ENCODE assay signal across 7 mouse cellular contexts in the genomic region with DNA sequence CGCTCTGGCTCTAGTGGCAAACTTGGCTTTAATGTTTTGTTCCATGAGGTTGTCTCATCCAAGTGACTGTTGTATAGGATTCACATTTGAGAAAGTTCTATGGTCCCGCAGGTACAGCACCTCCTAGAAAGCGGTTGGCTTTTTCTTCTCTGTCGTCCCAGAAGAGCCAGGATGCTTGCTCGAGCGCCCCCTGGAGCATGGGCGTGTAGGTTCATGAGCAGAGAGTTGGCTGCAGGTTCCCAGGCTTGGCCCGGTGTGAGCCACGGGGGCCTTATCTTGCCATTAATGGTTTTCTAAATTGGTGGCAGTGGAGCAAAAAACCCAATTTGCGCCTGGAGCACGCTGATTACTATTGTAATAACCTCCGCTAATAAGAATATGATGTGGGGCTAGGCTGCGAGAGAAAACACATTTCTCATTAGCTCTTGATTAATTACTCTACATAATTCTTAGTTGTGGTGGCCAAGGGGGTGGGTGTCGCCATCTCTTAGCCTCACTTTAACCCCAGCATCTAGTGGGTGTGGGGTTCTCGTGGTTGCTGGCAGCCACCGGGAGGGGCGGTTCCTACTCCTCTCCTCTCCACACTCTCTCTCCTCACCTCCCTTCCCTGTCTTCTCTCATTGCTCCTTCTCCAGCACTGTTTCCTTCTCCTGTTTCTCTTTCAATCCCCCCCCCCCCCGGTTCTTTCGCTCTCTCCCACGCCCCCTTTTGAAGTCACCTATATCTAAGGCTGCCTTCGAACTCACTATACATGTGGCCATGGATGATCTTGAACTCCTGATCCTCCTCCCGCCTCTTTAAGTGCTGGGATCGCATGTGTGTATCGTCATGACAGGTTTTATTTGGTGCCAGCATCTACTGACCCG. TPM values are rescaled to one million over a fixed set of nuclear protein-coding genes. Genes with fewer than 3 reads are reported as not detected.
DNase-seq lines count a peak whose midpoint lies in the region; ATAC-seq and TF ChIP-seq lines count a peak whose summit lies in the region.

No protein-coding gene starts in this region.

- TF ChIP-seq POLR2A in thymus, adult 2 months (IDR thresholded peaks at IDR 0.05; ENCODE audit: control insufficient read depth, extremely low read depth, insufficient read depth, low read length, poor library complexity): no peak

- H3K36me3 ChIP-seq in thymus, adult 2 months (ENCODE audit: control insufficient read depth, insufficient read depth, low read length): no peaks in the 10 kb centered on the region
- no peaks in the 10 kb centered on the region for H3K36me3 ChIP-seq in midbrain, postnatal 0 days (ENCODE audit: insufficient read depth, low read length)

- H3K4me1 ChIP-seq in thymus, adult 2 months (replicated peaks; ENCODE audit: control insufficient read depth, insufficient read depth, low read length): no peaks in the 10 kb centered on the region
- peaks cover 6% of the 10 kb centered on the region; the same call in 1 of the 2 replicates for H3K4me1 ChIP-seq in midbrain, postnatal 0 days (ENCODE audit: insufficient read depth, low read length)

- no peaks in the 10 kb centered on the region; the same call in 1 of the 2 replicates for H3K27me3 ChIP-seq in thymus, adult 2 months (ENCODE audit: control insufficient read depth, insufficient read depth, low read length)
- no peaks in the 10 kb centered on the region for H3K27me3 ChIP-seq in midbrain, postnatal 0 days (ENCODE audit: insufficient read depth, low read length)

- WGBS in thymus, adult 2 months: 82% methylated on average over 25 of the region's 25 CpGs
- 63% methylated on average over 25 of the region's 25 CpGs for whole genome bisulfite sequencing in midbrain, postnatal 0 days

- no peak overlapping the region for H3K4me3 ChIP-seq in thymus, adult 2 months (ENCODE audit: control insufficient read depth, insufficient read depth, low read length)
- H3K4me3 ChIP-seq in midbrain, postnatal 0 days (ENCODE audit: low read depth, low read length): no peak overlapping the region

- H3K27ac ChIP-seq in thymus, adult 2 months (ENCODE audit: control insufficient read depth, insufficient read depth, low read length): no peak overlapping the region
- H3K27ac ChIP-seq in midbrain, postnatal 0 days (ENCODE audit: low read depth, low read length): peak overlapping the region; percentile 77

- H3K9ac ChIP-seq in midbrain, postnatal 0 days (replicated peaks; ENCODE audit: low read length, poor library complexity, severe bottlenecking): peak overlapping the region; percentile 56

- H3K9me3 ChIP-seq in midbrain, postnatal 0 days (ENCODE audit: low read length): no peaks in the 10 kb centered on the region

- peak; percentile 10 for DNase-seq in thymus, adult 2 months
- no peak for DNase-seq in thymus, postnatal 10 days (ENCODE audit: low spot score in 2 of 2)
- DNase-seq in embryo, embryonic 11 days: peak; percentile 51
- DNase-seq in induced T-regulatory cell, adult 2 months (ENCODE audit: low read depth): peak; percentile 32
- DNase-seq in midbrain, postnatal 0 days (ENCODE audit: low spot score): peak; percentile 28
- DNase-seq in adrenal gland, postnatal 25 days: no peak
- no peak for DNase-seq in left cerebral cortex, adult 8-10 months (ENCODE audit: low spot score in 2 of 2)

- no peak for TF ChIP-seq CTCF in thymus, adult 2 months (IDR thresholded peaks at IDR 0.05; ENCODE audit: borderline replicate concordance, control insufficient read depth, extremely low read depth, insufficient read depth, low read length, poor library complexity)
- TF ChIP-seq CTCF in midbrain, postnatal 0 days (IDR thresholded peaks at IDR 0.05): peak; percentile 33

- ATAC-seq in midbrain, postnatal 0 days (ENCODE audit: low FRiP score): no peak

- no peak overlapping the region for H3K4me2 ChIP-seq in midbrain, postnatal 0 days (ENCODE audit: low read depth, low read length, poor library complexity, severe bottlenecking)

RNA-seq across cellular contexts. Expression of gene 4931429L15Rik, which starts 8.2 kb away (rescaled TPM):
- polyA plus RNA-seq in thymus, adult 2 months (2012; rRNA removed): 0.07 TPM in 1 of 2 replicates, not detected in the other
- not detected in 2 replicates for total RNA-seq in midbrain, postnatal 0 days (2014; rRNA removed)
- not detected in 2 replicates for polyA plus RNA-seq in midbrain, postnatal 0 days (2015; fragmentation: Nextera tagmentation; extraction: Ambion mirVana)
- not detected in 2 replicates for total RNA-seq in adrenal gland, postnatal 25 days (2021)
- total RNA-seq in left cerebral cortex, adult 8-10 months (2022): not detected

RNA-seq across cellular contexts. Expression of gene Bud13, which starts 45.1 kb away (rescaled TPM):
- polyA plus RNA-seq in thymus, adult 2 months (2012; rRNA removed): 19.9 and 22.7 TPM in 2 replicates
- total RNA-seq in midbrain, postnatal 0 days (2014; rRNA removed): 15.0 and 15.7 TPM in 2 replicates
- 11.8 and 12.3 TPM in 2 replicates for polyA plus RNA-seq in midbrain, postnatal 0 days (2015; fragmentation: Nextera tagmentation; extraction: Ambion mirVana)
- 11.4 and 12.0 TPM in 2 replicates for total RNA-seq in adrenal gland, postnatal 25 days (2021)
- total RNA-seq in left cerebral cortex, adult 8-10 months (2022): 10 to 100 TPM in 3 of 4 experiments, 1 to 10 TPM in 1; 9.3 to 13.8 (median 11.1) TPM

RNA-seq across cellular contexts. Expression of gene Zpr1, which starts 55.1 kb away (rescaled TPM):
- polyA plus RNA-seq in thymus, adult 2 months (2012; rRNA removed): 25.9 and 28.7 TPM in 2 replicates
- total RNA-seq in midbrain, postnatal 0 days (2014; rRNA removed): 33.7 and 46.1 TPM in 2 replicates
- polyA plus RNA-seq in midbrain, postnatal 0 days (2015; fragmentation: Nextera tagmentation; extraction: Ambion mirVana): 46.3 and 46.8 TPM in 2 replicates
- 57.1 and 84.5 TPM in 2 replicates for total RNA-seq in adrenal gland, postnatal 25 days (2021)
- 10 to 100 TPM; 41.4 to 46.2 (median 43.4) TPM for total RNA-seq in left cerebral cortex, adult 8-10 months (2022)

RNA-seq across cellular contexts. Expression of gene Apoa5, which starts 59.5 kb away (rescaled TPM):
- polyA plus RNA-seq in thymus, adult 2 months (2012; rRNA removed): 0.09 and 3.4 TPM in 2 replicates
- not detected in 2 replicates for total RNA-seq in midbrain, postnatal 0 days (2014; rRNA removed)
- not detected in 2 replicates for polyA plus RNA-seq in midbrain, postnatal 0 days (2015; fragmentation: Nextera tagmentation; extraction: Ambion mirVana)
- 5.9 TPM in 1 of 2 replicates, not detected in the other for total RNA-seq in adrenal gland, postnatal 25 days (2021)
- not detected for total RNA-seq in left cerebral cortex, adult 8-10 months (2022)

Comparison
In these comparisons a context has a peak if more than half of its experiments do, and no peak if none do; other contexts are left out.
1. DNase-seq: peak in thymus, adult 2 months (single experiment), embryo, embryonic 11 days (single experiment), induced T-regulatory cell, adult 2 months (single experiment) and midbrain, postnatal 0 days (single experiment); none in thymus, postnatal 10 days (0 of 2), adrenal gland, postnatal 25 days (single experiment) and left cerebral cortex, adult 8-10 months (0 of 2).